Mouse (Mus musculus): ENCODE data around the gene Aamp.

Aamp gene

GRCm38 (mm10) chr1:74281886-74282285 is 2.7 kb downstream of the Aamp start:
- DNase-seq (ENCODE audit: low spot score in 2 of 2) = no peak

GRCm38 (mm10) chr1:74281372-74281771 is 3.2 kb downstream of the Aamp start:
- DNase-seq (ENCODE audit: low spot score in 2 of 2) = no peak

GRCm38 (mm10) chr1:74280591-74281325 is 3.8 kb downstream of the Aamp start:
- no peak for DNase-seq (ENCODE audit: low spot score in 2 of 2)

GRCm38 (mm10) chr1:74278988-74279387 is 5.5 kb downstream of the Aamp start:
- DNase-seq (ENCODE audit: low spot score in 2 of 2) = no peak

GRCm38 (mm10) chr1:74278538-74278937 is 6.0 kb downstream of the Aamp start, which contains the start of gene Gpbar1:
Gene Gpbar1 (plus strand): TSS chr1:74278550.
- DNase-seq (ENCODE audit: low spot score in 2 of 2) = no peak

- DNase-seq (ENCODE audit: low spot score in 2 of 2) = no peak
These were observed 6.5 kb downstream of the Aamp start for GRCm38 (mm10) chr1:74277883-74278537.

GRCm38 (mm10) chr1:74277041-74277440 is 7.5 kb downstream of the Aamp start:
- DNase-seq (ENCODE audit: low spot score in 2 of 2) = no peak

GRCm38 (mm10) chr1:74275015-74275414 is 9.5 kb downstream of the Aamp start:
- DNase-seq (ENCODE audit: low spot score in 2 of 2) = no peak

- DNase-seq (ENCODE audit: low spot score in 2 of 2) = no peak
These were observed 12.9 kb downstream of the Aamp start for GRCm38 (mm10) chr1:74271659-74272058.

- DNase-seq (ENCODE audit: low spot score in 2 of 2) = no peak
These were observed 15.8 kb downstream of the Aamp start for GRCm38 (mm10) chr1:74268750-74269149.

- DNase-seq (ENCODE audit: low spot score in 2 of 2) = no peak
These were observed 22.0 kb downstream of the Aamp start for GRCm38 (mm10) chr1:74262510-74262909.

- no peak for DNase-seq (ENCODE audit: low spot score in 2 of 2)
These were observed 27.8 kb downstream of the Aamp start for GRCm38 (mm10) chr1:74256782-74257181.

- DNase-seq (ENCODE audit: low spot score in 2 of 2) = no peak
These were observed 28.7 kb downstream of the Aamp start for GRCm38 (mm10) chr1:74255704-74256345.

- DNase-seq (ENCODE audit: low spot score in 2 of 2) = no peak
These were observed 34.4 kb downstream of the Aamp start for GRCm38 (mm10) chr1:74250096-74250495.

- DNase-seq (ENCODE audit: low spot score in 2 of 2) = no peak
These were observed 35.1 kb downstream of the Aamp start for GRCm38 (mm10) chr1:74249331-74249980.

GRCm38 (mm10) chr1:74248799-74249198 is 35.7 kb downstream of the Aamp start:
- DNase-seq (ENCODE audit: low spot score in 2 of 2) = no peak

GRCm38 (mm10) chr1:74245525-74245924 is 39.0 kb downstream of the Aamp start:
- no peak for DNase-seq (ENCODE audit: low spot score in 2 of 2)

GRCm38 (mm10) chr1:74240832-74241231 is 43.7 kb downstream of the Aamp start:
- DNase-seq (ENCODE audit: low spot score in 2 of 2) = no peak

GRCm38 (mm10) chr1:74240311-74240710 is 44.2 kb downstream of the Aamp start:
- DNase-seq (ENCODE audit: low spot score in 2 of 2) = peak; percentile 61 to 82

- peak in 1 of 2 experiments; percentile 46 for DNase-seq (ENCODE audit: low spot score in 2 of 2)
These were observed 44.9 kb downstream of the Aamp start for GRCm38 (mm10) chr1:74239618-74240017.

GRCm38 (mm10) chr1:74239162-74239561 is 45.4 kb downstream of the Aamp start:
- DNase-seq (ENCODE audit: low spot score in 2 of 2) = no peak

- DNase-seq (ENCODE audit: low spot score in 2 of 2) = no peak
These were observed 46.4 kb downstream of the Aamp start for GRCm38 (mm10) chr1:74238136-74238535.
